Mouse (Mus musculus) intestine, embryonic 16.5 days (tissue): Measurements from ENCODE around the gene Cd96. TPM values are rescaled to one million over a fixed set of nuclear protein-coding genes. Genes with fewer than 3 reads are reported as not detected.
A peak's percentile ranks its signal among the peaks of the same experiment; 100 is the strongest.
"Not testable (repeated sequence)": the region's sequence is repeated elsewhere in the genome, so short reads cannot be mapped to it uniquely, and the experiment has no call there.

Source experiments
- ATAC-seq: fragments of 200-750 bp; cut with Nextera tagmentation; 2 replicates; pipeline ENCODE4 v1.8.0; 2017; ENCODE audit warnings: moderate TSS enrichment, moderate library complexity
- H3K27ac ChIP-seq: fragments of 300-500 bp; sonication (generic); 2 replicates; pipeline ENCODE4 v1.5.1; 2014; ENCODE audit warnings: mild to moderate bottlenecking, low read length
- H3K27me3 ChIP-seq: fragments of 300-500 bp; sonication (generic); replicated peaks from 2 replicates; pipeline ENCODE4 v1.6.1; 2014; ENCODE audit warnings: low read length, control low read depth, mixed read lengths; ENCODE audit not compliant: control insufficient read depth, insufficient read depth
- H3K36me3 ChIP-seq: fragments of 300-500 bp; sonication (generic); 2 replicates; pipeline ENCODE4 v1.6.1; 2014; ENCODE audit warnings: low read length, control low read depth; ENCODE audit not compliant: control insufficient read depth, insufficient read depth
- H3K4me1 ChIP-seq: fragments of 300-500 bp; sonication (generic); 2 replicates; pipeline ENCODE4 v1.6.1; 2014; ENCODE audit warnings: low read length, control low read depth, mixed read lengths; ENCODE audit not compliant: control insufficient read depth, insufficient read depth
- H3K4me2 ChIP-seq: fragments of 300-500 bp; sonication (generic); 2 replicates; pipeline ENCODE4 v1.6.1; 2014; ENCODE audit warnings: low read depth, low read length, control low read depth
- H3K4me3 ChIP-seq: fragments of 300-500 bp; sonication (generic); 2 replicates; pipeline ENCODE4 v1.5.1; 2014; ENCODE audit warnings: mild to moderate bottlenecking, low read length
- H3K9ac ChIP-seq: fragments of 300-500 bp; sonication (generic); 2 replicates; pipeline ENCODE4 v1.6.1; 2014; ENCODE audit warnings: low read depth, low read length
- H3K9me3 ChIP-seq: fragments of 300-500 bp; sonication (generic); 2 replicates; pipeline ENCODE4 v1.6.1; 2016; ENCODE audit warnings: low read length, control low read depth; ENCODE audit not compliant: control insufficient read depth
- WGBS: fragments of 180-500 bp; shearing (Covaris S2); extraction: QIAGEN DNeasy Blood & Tissue Kit; methylation state at CpG from one replicate; pipeline ENCODE4 v1.1.7; 2014; 5-methylcytosine and 5-hydroxymethylcytosine counted together
- polyA plus RNA-seq: library from polyadenylated mRNA; unstranded; fragments of >200 nt; fragmentation: Nextera tagmentation; extraction: Ambion mirVana; gene quantifications from 2 replicates; pipeline ENCODE4 v1.2.1, GENCODE M21; 2015

Cd96 gene
- 0.37 and 0.39 TPM in 2 replicates for polyA plus RNA-seq

DNA sequence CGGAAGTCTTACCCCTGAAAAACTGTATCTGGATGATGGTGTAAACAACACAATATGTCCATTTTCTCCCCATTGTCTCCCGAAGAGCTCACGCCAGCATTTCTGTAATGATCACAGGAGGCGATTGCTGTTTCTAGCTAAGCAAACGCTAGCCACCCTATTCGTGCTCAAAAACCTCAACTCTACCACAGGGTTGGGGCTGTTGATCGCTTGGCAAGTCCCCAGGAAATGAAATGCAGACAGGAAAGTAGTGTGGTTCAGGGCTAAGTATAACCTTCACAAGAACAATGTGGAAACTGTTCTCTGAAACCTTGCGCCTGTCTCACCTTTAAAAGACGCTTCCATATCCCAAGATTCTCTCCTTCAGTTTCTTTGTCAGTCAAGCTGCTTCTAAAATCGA, at the start of gene Cd96:
Cd96 (minus strand) TSS at position 232 of the 400 bp plus-strand sequence.
- ATAC-seq: no peak
- WGBS: 80% methylated on average over 10 of the region's 10 CpGs
- no peak within 1 kb of the TSS for H3K4me2 ChIP-seq
- H3K4me3 ChIP-seq: no peak within 1 kb of the TSS
- H3K36me3 ChIP-seq: no peaks in the 10 kb centered on the region
- peaks cover 8% of the 10 kb centered on the region; the same call in 1 of the 2 replicates for H3K4me1 ChIP-seq
- H3K9me3 ChIP-seq: no peaks in the 10 kb centered on the region
- no peak within 1 kb of the TSS for H3K9ac ChIP-seq
- no peaks in the 10 kb centered on the region for H3K27me3 ChIP-seq
- H3K27ac ChIP-seq: no peak within 1 kb of the TSS

DNA sequence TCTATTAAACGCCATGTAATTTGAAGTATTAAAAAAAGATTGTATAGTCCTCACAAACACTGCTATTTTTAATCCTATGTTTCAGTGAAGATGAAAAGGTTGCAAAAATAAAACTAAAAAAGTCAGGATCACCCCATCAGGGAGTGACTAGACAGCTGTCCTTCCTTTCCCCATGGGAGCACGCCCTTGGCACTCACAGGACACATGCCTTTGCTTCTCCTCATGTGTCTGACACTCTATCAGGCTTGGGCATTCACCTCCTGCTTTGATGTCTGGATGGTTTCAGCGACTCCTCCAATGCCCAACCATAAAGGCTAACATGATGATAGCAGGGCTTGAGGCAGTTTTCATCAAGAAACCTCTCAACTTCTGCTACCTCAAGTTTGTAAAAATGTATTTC, 46.9 kb upstream of the Cd96 start:
- H3K9me3 ChIP-seq: no peaks in the 10 kb centered on the region
- no peak overlapping the region for H3K4me2 ChIP-seq
- H3K27ac ChIP-seq: no peak overlapping the region
- H3K4me3 ChIP-seq: no peak overlapping the region
- no peaks in the 10 kb centered on the region for H3K4me1 ChIP-seq
- ATAC-seq: no peak
- 81% methylated on average over 3 of the region's 3 CpGs for WGBS
- no peaks in the 10 kb centered on the region for H3K27me3 ChIP-seq
- H3K36me3 ChIP-seq: no peaks in the 10 kb centered on the region
- H3K9ac ChIP-seq: no peak overlapping the region

DNA sequence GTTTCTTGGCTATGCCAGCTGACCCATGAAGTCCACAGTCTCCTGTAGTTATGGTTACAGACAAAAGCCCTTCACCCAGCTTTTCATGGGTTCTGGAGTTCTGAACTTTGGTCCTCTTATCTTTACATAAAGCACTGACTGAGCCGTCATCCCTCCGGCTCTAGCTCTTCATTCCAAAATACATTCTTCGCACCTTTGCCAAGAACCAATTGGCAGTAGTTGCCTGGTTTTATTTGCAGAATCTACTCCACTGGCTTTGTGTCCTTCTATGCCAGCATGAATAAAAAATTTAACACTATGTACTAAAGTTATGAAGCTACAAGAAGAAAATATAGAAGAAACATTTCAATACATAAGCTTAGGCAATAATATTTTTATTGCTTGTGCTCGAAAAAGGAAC, 45.3 kb upstream of the Cd96 start:
- H3K36me3 ChIP-seq: no peaks in the 10 kb centered on the region
- WGBS: 80% methylated on average over 4 of the region's 4 CpGs
- ATAC-seq: no peak
- no peak overlapping the region for H3K4me3 ChIP-seq
- H3K4me2 ChIP-seq: no peak overlapping the region
- H3K27me3 ChIP-seq: no peaks in the 10 kb centered on the region
- no peaks in the 10 kb centered on the region for H3K9me3 ChIP-seq
- H3K9ac ChIP-seq: no peak overlapping the region
- H3K4me1 ChIP-seq: no peaks in the 10 kb centered on the region
- H3K27ac ChIP-seq: no peak overlapping the region

DNA sequence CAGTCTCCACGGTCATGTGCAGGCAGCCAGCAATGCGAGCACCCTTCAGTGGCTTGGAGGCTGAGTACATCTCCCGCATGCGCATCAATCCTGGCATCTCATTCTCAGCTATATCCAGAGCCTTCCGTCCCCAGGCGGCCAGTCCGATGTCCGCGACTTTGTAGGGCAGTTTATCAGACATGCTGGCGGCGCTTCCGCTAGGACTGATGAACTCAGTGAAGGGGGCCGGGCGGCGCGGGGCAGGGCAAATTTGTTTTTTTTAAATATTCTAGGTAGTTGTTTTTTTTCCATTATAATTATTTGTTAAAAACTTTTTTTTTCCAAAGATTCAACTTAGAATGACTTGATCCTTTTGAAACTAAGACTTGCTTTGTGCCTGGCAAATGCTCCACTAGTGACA, 34.8 kb upstream of the Cd96 start, which contains the start of gene Gm4737:
Gm4737 (minus strand) TSS at position 246 of the 400 bp plus-strand sequence.
- H3K27me3 ChIP-seq, H3K9me3 ChIP-seq, H3K4me1 ChIP-seq, H3K4me3 ChIP-seq, ATAC-seq, H3K9ac ChIP-seq, H3K27ac ChIP-seq, H3K4me2 ChIP-seq, H3K36me3 ChIP-seq: not testable (repeated sequence)
- 96% methylated on average over 9 of the region's 16 CpGs for WGBS

DNA sequence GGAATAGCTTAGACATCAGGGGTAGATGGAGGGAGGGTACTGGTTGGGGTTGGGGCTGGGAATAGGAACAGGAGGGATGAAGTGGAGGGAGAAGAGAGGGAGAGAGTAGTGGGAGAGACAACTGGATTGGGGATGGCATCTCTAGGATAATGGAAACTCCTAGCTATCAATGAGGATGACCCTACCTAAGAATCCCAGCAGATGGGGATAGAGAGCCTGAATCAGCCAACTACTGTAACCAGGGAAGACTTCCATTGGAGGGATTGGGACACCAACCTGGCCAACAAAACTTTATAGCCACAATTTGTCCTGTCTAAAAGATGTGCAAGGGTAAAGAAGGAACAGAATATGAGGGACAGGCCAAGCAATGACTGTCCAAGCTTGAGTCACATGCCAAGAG, 31.1 kb upstream of the Cd96 start:
- Histone ChIP-seq H3K9me3 (no peaks in the 10 kb centered on the region), H3K4me3 (no peak overlapping the region), H3K27ac (no peak overlapping the region), H3K4me1 (no peaks in the 10 kb centered on the region), H3K4me2 (no peak overlapping the region), H3K27me3 (no peaks in the 10 kb centered on the region), H3K36me3 (no peaks in the 10 kb centered on the region), H3K9ac (no peak overlapping the region)
- ATAC-seq: no peak

GRCm38 (mm10) chr16:46148661-46149341, 28.8 kb upstream of the Cd96 start:
- WGBS: 58% methylated on average over 3 of the region's 3 CpGs

GRCm38 (mm10) chr16:46146962-46147361, 26.9 kb upstream of the Cd96 start:
- no peak overlapping the region for H3K4me2 ChIP-seq
- no peaks in the 10 kb centered on the region for H3K36me3 ChIP-seq
- no peaks in the 10 kb centered on the region for H3K27me3 ChIP-seq
- no peak overlapping the region for H3K9ac ChIP-seq
- no peak overlapping the region for H3K27ac ChIP-seq
- WGBS: 67% methylated on average over 3 of the region's 3 CpGs
- no peak for ATAC-seq
- H3K4me1 ChIP-seq: no peaks in the 10 kb centered on the region
- H3K9me3 ChIP-seq: no peaks in the 10 kb centered on the region
- H3K4me3 ChIP-seq: no peak overlapping the region

More at GRCm38 (mm10) chr16:46148661-46149341, 28.8 kb upstream of the Cd96 start:
- H3K9me3 ChIP-seq: no peaks in the 10 kb centered on the region
- no peaks in the 10 kb centered on the region for H3K36me3 ChIP-seq
- H3K4me3 ChIP-seq: no peak overlapping the region
- no peaks in the 10 kb centered on the region for H3K27me3 ChIP-seq
- H3K4me2 ChIP-seq: no peak overlapping the region
- no peaks in the 10 kb centered on the region for H3K4me1 ChIP-seq
- H3K9ac ChIP-seq: no peak overlapping the region
- ATAC-seq: no peak
- no peak overlapping the region for H3K27ac ChIP-seq

GRCm38 (mm10) chr16:46122238-46122637, 2.2 kb upstream of the Cd96 start:
- peak; percentile 60 for ATAC-seq
- H3K36me3 ChIP-seq: no peaks in the 10 kb centered on the region
- H3K4me3 ChIP-seq: no peak overlapping the region

GRCm38 (mm10) chr16:46121420-46121819, 1.4 kb upstream of the Cd96 start:
- no peaks in the 10 kb centered on the region for H3K9me3 ChIP-seq
- ATAC-seq: no peak
- H3K4me2 ChIP-seq: no peak overlapping the region
- no peak overlapping the region for H3K27ac ChIP-seq
- no peaks in the 10 kb centered on the region for H3K36me3 ChIP-seq
- WGBS: 25% methylated on average over 2 of the region's 2 CpGs
- no peaks in the 10 kb centered on the region for H3K27me3 ChIP-seq
- peaks cover 8% of the 10 kb centered on the region; the same call in 1 of the 2 replicates for H3K4me1 ChIP-seq
- H3K9ac ChIP-seq: no peak overlapping the region
- H3K4me3 ChIP-seq: no peak overlapping the region

More at GRCm38 (mm10) chr16:46122238-46122637, 2.2 kb upstream of the Cd96 start:
- Histone ChIP-seq H3K4me1 (peaks cover 8% of the 10 kb centered on the region; the same call in 1 of the 2 replicates), H3K27ac (no peak overlapping the region), H3K27me3 (no peaks in the 10 kb centered on the region), H3K9me3 (no peaks in the 10 kb centered on the region), H3K4me2 (no peak overlapping the region), H3K9ac (no peak overlapping the region)

DNA sequence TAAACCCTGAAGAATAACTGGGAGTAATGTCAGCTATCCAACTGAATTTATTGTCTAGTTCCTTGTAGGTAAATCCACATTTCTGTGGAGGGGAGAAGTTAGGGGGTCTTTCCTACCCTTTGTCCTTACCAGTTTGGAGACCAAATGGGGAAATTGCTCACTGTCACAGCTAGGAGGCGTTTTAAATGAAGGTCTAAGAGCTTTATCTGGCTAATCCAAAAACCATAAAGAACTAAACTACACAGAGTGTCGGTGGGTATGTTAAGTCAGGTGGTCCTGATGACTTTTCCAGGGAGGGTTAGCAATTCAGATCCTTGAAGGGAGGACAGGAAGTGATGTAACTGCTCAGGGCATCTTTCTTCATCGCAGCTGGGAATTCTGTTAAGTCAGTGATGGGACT, 556 bp upstream of the Cd96 start:
- no peaks in the 10 kb centered on the region for H3K27me3 ChIP-seq
- ATAC-seq: no peak
- H3K9me3 ChIP-seq: no peaks in the 10 kb centered on the region
- H3K4me1 ChIP-seq: peaks cover 8% of the 10 kb centered on the region; the same call in 1 of the 2 replicates
- no peak overlapping the region for H3K4me2 ChIP-seq
- H3K9ac ChIP-seq: no peak overlapping the region
- H3K36me3 ChIP-seq: no peaks in the 10 kb centered on the region
- no peak overlapping the region for H3K27ac ChIP-seq
- WGBS: 56% methylated on average over 3 of the region's 3 CpGs
- no peak overlapping the region for H3K4me3 ChIP-seq
